Mouse (Mus musculus): ENCODE measurements around the gene Olfr9. TPM values are rescaled to one million over a fixed set of nuclear protein-coding genes. Genes with fewer than 3 reads are reported as not detected.
"Not testable (repeated sequence)": the region's sequence is repeated elsewhere in the genome, so short reads cannot be mapped to it uniquely, and the experiment has no call there.

Olfr9 gene
- total RNA-seq, 2 experiments from 2014 or later: not detected

DNA sequence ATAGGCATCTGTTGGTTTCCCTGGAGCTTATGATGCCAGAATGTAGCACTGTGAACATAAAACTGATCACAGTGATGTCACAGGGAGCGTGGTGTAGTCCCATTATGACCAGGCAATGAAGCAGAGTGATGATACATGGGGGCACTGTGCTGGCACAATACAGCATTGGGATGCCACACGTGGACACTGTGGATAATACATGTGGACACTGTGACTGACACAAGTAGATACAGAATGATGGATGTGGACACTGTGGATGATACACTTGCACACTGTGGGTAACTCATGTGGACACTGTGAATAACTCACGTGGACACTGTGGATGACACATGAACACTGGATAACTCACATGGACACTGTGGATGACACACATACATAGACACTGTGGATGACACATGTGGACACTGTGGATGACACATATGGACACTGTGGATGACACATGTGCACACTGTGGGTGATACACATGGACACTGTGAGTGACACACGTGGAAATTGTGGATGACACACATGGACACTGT lies 7.4 kb downstream of the Olfr9 start:
- no peak for DNase-seq
- intact Hi-C loops (cut with DNase I): no loop called here

DNA sequence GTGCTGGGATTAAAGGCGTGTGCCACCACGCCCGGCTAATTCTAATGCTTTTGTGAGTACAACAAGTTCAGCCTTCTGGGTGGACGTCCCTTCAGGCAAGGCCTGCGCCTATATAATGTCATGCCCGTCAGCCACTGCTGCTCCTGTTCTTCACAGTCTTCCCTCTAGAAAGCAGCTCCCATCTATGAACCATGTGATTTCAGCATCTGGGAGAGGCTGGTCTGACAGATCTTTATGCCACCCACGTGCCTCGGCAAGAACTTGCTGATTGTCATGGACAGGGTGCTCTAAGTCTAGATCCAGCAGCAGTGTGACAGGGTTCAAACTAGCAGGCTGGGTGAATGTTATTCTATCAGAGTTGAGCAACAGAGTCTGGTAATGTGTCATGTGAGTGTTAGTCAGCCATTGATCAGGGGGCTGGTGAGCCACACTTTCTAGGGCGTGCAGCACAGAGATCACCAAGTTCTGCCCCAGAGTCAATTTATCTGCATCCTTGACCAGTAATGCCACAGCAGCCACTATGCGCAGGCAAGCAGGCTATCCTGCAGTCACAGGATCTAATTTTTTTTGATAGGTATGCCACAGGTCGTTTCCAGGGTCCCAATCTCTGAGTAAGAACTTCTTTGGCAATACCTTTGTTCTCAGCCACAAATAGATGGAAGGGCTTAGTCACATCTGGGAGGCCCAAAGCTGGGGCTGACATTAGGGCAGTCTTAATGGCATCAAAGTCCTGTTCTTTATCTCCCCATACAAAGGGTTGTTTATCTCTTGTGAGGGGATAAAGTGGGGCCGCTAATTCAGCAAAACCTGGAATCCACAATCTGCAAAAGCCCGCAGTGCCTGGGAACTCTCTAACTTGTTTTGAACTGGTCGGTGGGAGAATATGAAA lies 15.0 kb downstream of the Olfr9 start:
- no peak for DNase-seq
- intact Hi-C loops (cut with DNase I): no loop called here

- no peak for DNase-seq
- intact Hi-C loops (cut with DNase I): no loop called here
Observed at GRCm38 (mm10) chr10:129010288-129010841, 21.1 kb downstream of the Olfr9 start, which contains the start of gene Olfr763. Olfr763 (plus strand) TSS chr10:129010791.

DNA sequence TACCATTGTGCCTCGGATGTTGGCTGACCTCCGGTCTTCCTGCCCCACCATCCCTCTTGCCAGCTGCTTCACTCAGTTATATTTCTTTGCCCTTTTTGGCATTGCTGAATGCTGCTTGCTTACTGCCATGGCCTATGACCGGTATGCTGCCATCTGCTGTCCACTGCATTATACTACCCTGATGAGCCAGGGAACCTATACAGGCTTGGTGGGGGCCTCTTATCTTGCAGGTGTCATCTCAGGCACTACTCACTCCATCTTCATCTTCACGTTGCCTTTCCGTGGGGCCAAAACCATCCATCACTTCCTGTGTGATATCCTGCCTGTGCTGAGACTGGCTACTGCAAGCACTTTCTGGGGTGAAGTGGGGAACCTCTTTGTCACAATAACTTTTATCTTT lies 22.3 kb downstream of the Olfr9 start:
- DNase-seq; intact Hi-C loops (cut with DNase I): not testable (repeated sequence)

- no peak for DNase-seq
- intact Hi-C loops (cut with DNase I): no loop called here
Observed at GRCm38 (mm10) chr10:129014477-129014876, 25.2 kb downstream of the Olfr9 start.

GRCm38 (mm10) chr10:129023319-129023718 lies 34.1 kb downstream of the Olfr9 start:
- no peak for DNase-seq
- intact Hi-C loops (cut with DNase I): no loop called here

GRCm38 (mm10) chr10:129026018-129026662 lies 36.9 kb downstream of the Olfr9 start:
- peak in 1 of 2 experiments; percentile 4 for DNase-seq
- intact Hi-C loops (cut with DNase I): no loop called here

- no peak for DNase-seq
- intact Hi-C loops (cut with DNase I): no loop called here
Observed at GRCm38 (mm10) chr10:129028343-129028742, 39.1 kb downstream of the Olfr9 start.

DNA sequence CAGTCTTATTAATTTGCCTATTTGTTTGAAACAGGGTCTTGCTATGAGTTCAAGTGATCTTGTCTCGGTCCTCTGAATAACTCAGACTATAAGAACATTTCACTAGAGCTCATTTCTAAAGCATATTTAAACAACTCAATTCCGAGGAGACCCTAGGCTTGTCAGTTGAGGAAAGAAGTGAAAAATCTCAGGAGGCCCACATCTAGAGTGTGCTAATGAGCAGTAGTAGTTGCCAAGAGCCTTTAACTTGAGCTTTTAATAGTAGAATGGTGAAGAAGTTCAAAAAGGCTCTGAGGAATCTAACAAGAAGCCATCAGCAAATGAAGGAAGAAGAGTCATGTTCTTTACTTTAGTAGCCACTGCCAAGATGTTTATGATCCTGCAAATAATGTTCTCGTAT lies 50.6 kb downstream of the Olfr9 start, which contains the start of gene Olfr764-ps1:
Gene Olfr764-ps1, minus strand, starts transcription at position 101 of the 400 bp plus-strand sequence.
- no peak for DNase-seq
- intact Hi-C loops (cut with DNase I): no loop called here

Other genes starting within 250 kb of the Olfr9 start
- 10 to 100 TPM; 11.5 to 12.8 TPM for gene Dgka, start 244.6 kb upstream of the Olfr9 start, total RNA-seq (2021)
- gene Pym1, start 241.5 kb upstream of the Olfr9 start, total RNA-seq (2021): 1 to 10 TPM; 7.8 to 9.7 TPM
- 1 to 10 TPM; 3.5 to 4.0 TPM for gene Mmp19, start 198.5 kb upstream of the Olfr9 start, total RNA-seq (2021)
- gene Dnajc14, start 185.4 kb upstream of the Olfr9 start, total RNA-seq (2021): 10 to 100 TPM; 32.8 to 36.4 TPM
- 1 to 10 TPM; 6.8 to 7.0 TPM for gene Tmem198b, start 185.1 kb upstream of the Olfr9 start, total RNA-seq (2021)
- 10 to 100 TPM; 38.0 to 39.1 TPM for gene Sarnp, start 172.1 kb upstream of the Olfr9 start, total RNA-seq (2021)
- gene Ormdl2, start 167.8 kb upstream of the Olfr9 start, total RNA-seq (2021): 1 to 10 TPM; 7.9 to 8.0 TPM
- 1 to 10 TPM; 1.9 to 2.8 TPM for gene Gdf11, start 97.7 kb upstream of the Olfr9 start, total RNA-seq (2021)
- gene Cd63, start 88.4 kb upstream of the Olfr9 start, total RNA-seq (2021): 100 to 1,000 TPM; 117 to 143 TPM
- gene Rdh5, start 66.5 kb upstream of the Olfr9 start, total RNA-seq (2021): 1 to 10 TPM; 6.4 to 7.5 TPM
- gene Bloc1s1, start 65.4 kb upstream of the Olfr9 start, total RNA-seq (2021): 100 to 1,000 TPM; 184 to 206 TPM
- gene Itga7, start 55.6 kb upstream of the Olfr9 start, total RNA-seq (2021): 100 to 1,000 TPM; 160 to 167 TPM
- not detected for gene Mettl7b, start 28.4 kb upstream of the Olfr9 start, total RNA-seq (2021)
- gene Olfr763, start 21.4 kb downstream of the Olfr9 start, total RNA-seq (2021): not detected
- gene Olfr764-ps1, start 50.5 kb downstream of the Olfr9 start, total RNA-seq (2021): not detected
- gene Olfr765, start 60.6 kb downstream of the Olfr9 start, total RNA-seq (2021): not detected
- gene Olfr766-ps1, start 79.5 kb downstream of the Olfr9 start, total RNA-seq (2021): not detected
- gene Olfr767, start 93.5 kb downstream of the Olfr9 start, total RNA-seq (2021): not detected
- gene Olfr768, start 109.9 kb downstream of the Olfr9 start, total RNA-seq (2021): not detected
- gene Olfr769, start 128.4 kb downstream of the Olfr9 start, total RNA-seq (2021): not detected
- not detected for gene Olfr770, start 149.6 kb downstream of the Olfr9 start, total RNA-seq (2021)
- not detected for gene Olfr771, start 175.3 kb downstream of the Olfr9 start, total RNA-seq (2021)
- gene Olfr772, start 188.5 kb downstream of the Olfr9 start, total RNA-seq (2021): not detected
- gene Olfr773, start 198.0 kb downstream of the Olfr9 start, total RNA-seq (2021): not detected
- not detected for gene Olfr774, start 246.8 kb downstream of the Olfr9 start, total RNA-seq (2021)

Measured in heart, postnatal 36 days (tissue).